Mouse (Mus musculus): ENCODE measurements around the gene Pcbd2. TPM values are rescaled to one million over a fixed set of nuclear protein-coding genes. Genes with fewer than 3 reads are reported as not detected.
A peak's percentile ranks its signal among the peaks of the same experiment; 100 is the strongest.

Gene Pcbd2
- polyA plus RNA-seq, 1 experiment from 2014 or later, result 40.8 TPM

DNA sequence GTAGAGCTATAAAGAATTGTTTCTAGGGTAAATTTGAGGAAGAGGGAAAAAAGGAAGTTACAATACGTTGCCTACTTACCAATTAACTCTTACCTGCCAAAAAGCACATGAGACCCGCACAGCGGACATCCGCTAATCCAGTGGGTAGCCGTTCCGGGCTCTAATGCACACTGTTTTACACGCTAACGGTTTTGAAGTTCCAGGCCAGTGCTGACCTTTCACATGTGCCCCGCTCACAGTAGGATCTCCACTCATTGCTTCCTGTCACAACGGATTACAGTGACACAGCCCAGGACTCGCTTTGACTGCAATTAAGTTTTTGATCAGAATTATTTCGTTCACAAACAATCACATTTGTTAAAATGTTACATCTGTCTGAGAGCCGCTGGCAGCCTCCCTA, 27.2 kb downstream of the Pcbd2 start:
- Histone ChIP-seq H3K9me3 (replicated peaks; ENCODE audit: control insufficient read depth, low read length) (no peaks in the 10 kb centered on the region), H3K4me1 (ENCODE audit: control insufficient read depth, insufficient read depth, low read length) (peaks cover 3% of the 10 kb centered on the region; the same call in 1 of the 2 replicates), H3K4me2 (ENCODE audit: low read depth, low read length) (no peak overlapping the region), H3K4me3 (ENCODE audit: low read depth, low read length) (no peak overlapping the region), H3K27me3 (ENCODE audit: control insufficient read depth, insufficient read depth, low read length) (no peaks in the 10 kb centered on the region), H3K36me3 (replicated peaks; ENCODE audit: control insufficient read depth, insufficient read depth, low read depth, low read length) (no peaks in the 10 kb centered on the region), H3K27ac (replicated peaks; ENCODE audit: low read depth, low read length) (no peak overlapping the region; the same call in 1 of the 2 replicates), H3K9ac (replicated peaks; ENCODE audit: low read length) (no peak overlapping the region)
- DNase-seq (ENCODE audit: low spot score), result peak; percentile 67
- no peak for ATAC-seq (replicated peaks; ENCODE audit: insufficient number of reproducible peaks, low FRiP score, low TSS enrichment, low read depth)
- 57% methylated on average over 13 of the region's 13 CpGs for WGBS

DNA sequence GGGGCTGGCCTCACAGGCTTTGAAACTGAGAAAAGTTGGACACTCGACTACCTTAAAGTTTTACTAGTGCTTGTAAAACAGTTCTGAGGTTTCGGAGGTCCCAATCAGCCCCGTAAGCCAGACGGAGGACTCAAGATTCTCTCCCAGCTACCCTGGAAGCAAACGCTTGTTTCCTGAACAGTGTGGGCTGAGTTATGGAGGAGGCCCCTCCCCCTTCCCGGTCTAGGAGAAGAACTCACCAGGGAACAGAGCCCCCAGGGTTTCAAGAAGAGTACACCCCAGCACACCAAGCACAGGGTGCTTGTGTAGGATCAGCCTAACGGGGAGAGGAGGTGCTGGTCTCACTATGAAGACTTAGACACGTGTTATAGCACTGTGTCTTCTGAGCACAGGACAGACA, 29.6 kb downstream of the Pcbd2 start:
- 37% methylated on average over 8 of the region's 8 CpGs for WGBS
- peak overlapping the region; percentile 35; the same call in 1 of the 2 replicates for H3K27ac ChIP-seq (replicated peaks; ENCODE audit: low read depth, low read length)
- H3K9me3 ChIP-seq (replicated peaks; ENCODE audit: control insufficient read depth, low read length), result no peaks in the 10 kb centered on the region
- H3K27me3 ChIP-seq (ENCODE audit: control insufficient read depth, insufficient read depth, low read length), result no peaks in the 10 kb centered on the region
- ATAC-seq (replicated peaks; ENCODE audit: insufficient number of reproducible peaks, low FRiP score, low TSS enrichment, low read depth) (0 out of 2 replicates have a peak, but pooled peaks have one; percentile 29), DNase-seq (ENCODE audit: low spot score) (peak; percentile 50)
- no peak overlapping the region for H3K4me3 ChIP-seq (ENCODE audit: low read depth, low read length)
- H3K36me3 ChIP-seq (replicated peaks; ENCODE audit: control insufficient read depth, insufficient read depth, low read depth, low read length), result no peaks in the 10 kb centered on the region
- H3K4me2 ChIP-seq (ENCODE audit: low read depth, low read length), result no peak overlapping the region; the same call in none of the 2 replicates
- H3K4me1 ChIP-seq (ENCODE audit: control insufficient read depth, insufficient read depth, low read length), result peaks cover 3% of the 10 kb centered on the region; the same call in 1 of the 2 replicates
- H3K9ac ChIP-seq (replicated peaks; ENCODE audit: low read length), result peak overlapping the region; percentile 32; the same call in 1 of the 2 replicates

DNA sequence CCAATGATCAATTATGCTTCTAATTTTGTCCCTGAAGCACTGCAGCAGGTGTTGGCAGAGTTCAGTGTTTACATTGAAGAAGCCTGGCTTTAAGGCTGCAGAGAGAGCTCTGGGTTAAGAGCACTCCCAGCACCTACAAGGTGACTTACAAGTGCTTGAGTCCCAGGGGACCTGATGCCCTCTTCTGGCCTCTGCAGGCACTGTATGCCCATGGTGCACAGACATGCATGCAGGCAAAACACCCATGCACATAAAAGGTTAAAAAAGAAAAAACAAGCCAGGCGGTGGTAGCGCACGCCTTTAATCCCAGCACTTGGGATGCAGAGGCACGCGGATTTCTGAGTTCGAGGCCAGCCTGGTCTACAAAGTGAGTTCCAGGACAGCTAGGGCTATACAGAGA, 30.5 kb downstream of the Pcbd2 start:
- 83% methylated on average over 6 of the region's 6 CpGs for WGBS

DNA sequence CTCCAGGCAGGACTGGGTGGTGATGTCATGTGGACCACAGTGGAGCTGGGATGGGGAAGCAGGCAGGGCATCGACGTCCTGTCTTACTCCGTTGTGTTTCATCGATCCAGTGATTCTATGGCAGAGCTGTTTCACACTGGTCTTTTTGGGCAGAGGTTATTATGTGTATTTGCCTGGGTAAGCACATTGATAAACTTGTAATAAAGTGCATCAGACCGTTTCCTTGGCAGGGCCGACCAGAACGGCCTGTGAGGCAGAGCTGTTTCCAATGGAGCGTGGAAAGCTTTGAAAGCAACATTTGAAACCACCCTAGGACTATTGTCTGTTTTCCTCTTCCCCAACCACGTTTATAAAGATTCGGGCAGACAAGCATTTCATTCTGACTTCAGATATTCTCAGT, 33.4 kb downstream of the Pcbd2 start:
- Histone ChIP-seq H3K27me3 (ENCODE audit: control insufficient read depth, insufficient read depth, low read length) (no peaks in the 10 kb centered on the region), H3K4me3 (ENCODE audit: low read depth, low read length) (no peak overlapping the region), H3K4me1 (ENCODE audit: control insufficient read depth, insufficient read depth, low read length) (peaks cover 3% of the 10 kb centered on the region; the same call in 1 of the 2 replicates), H3K9ac (replicated peaks; ENCODE audit: low read length) (no peak overlapping the region), H3K36me3 (replicated peaks; ENCODE audit: control insufficient read depth, insufficient read depth, low read depth, low read length) (no peaks in the 10 kb centered on the region), H3K4me2 (ENCODE audit: low read depth, low read length) (no peak overlapping the region), H3K27ac (replicated peaks; ENCODE audit: low read depth, low read length) (0 out of 2 replicates have a peak overlapping the region, but pooled peaks have one; percentile 41), H3K9me3 (replicated peaks; ENCODE audit: control insufficient read depth, low read length) (no peaks in the 10 kb centered on the region)
- DNase-seq (ENCODE audit: low spot score) (no peak), ATAC-seq (replicated peaks; ENCODE audit: insufficient number of reproducible peaks, low FRiP score, low TSS enrichment, low read depth) (no peak)
- 59% methylated on average over 10 of the region's 10 CpGs for WGBS

More for the DNA sequence above, 30.5 kb downstream of the Pcbd2 start:
- no peak for ATAC-seq (replicated peaks; ENCODE audit: insufficient number of reproducible peaks, low FRiP score, low TSS enrichment, low read depth)
- Histone ChIP-seq H3K4me3 (ENCODE audit: low read depth, low read length) (no peak overlapping the region), H3K27me3 (ENCODE audit: control insufficient read depth, insufficient read depth, low read length) (no peaks in the 10 kb centered on the region), H3K4me1 (ENCODE audit: control insufficient read depth, insufficient read depth, low read length) (peaks cover 3% of the 10 kb centered on the region; the same call in 1 of the 2 replicates), H3K27ac (replicated peaks; ENCODE audit: low read depth, low read length) (no peak overlapping the region), H3K36me3 (replicated peaks; ENCODE audit: control insufficient read depth, insufficient read depth, low read depth, low read length) (no peaks in the 10 kb centered on the region), H3K9ac (replicated peaks; ENCODE audit: low read length) (no peak overlapping the region), H3K4me2 (ENCODE audit: low read depth, low read length) (no peak overlapping the region), H3K9me3 (replicated peaks; ENCODE audit: control insufficient read depth, low read length) (no peaks in the 10 kb centered on the region)
- DNase-seq (ENCODE audit: low spot score), result no peak

DNA sequence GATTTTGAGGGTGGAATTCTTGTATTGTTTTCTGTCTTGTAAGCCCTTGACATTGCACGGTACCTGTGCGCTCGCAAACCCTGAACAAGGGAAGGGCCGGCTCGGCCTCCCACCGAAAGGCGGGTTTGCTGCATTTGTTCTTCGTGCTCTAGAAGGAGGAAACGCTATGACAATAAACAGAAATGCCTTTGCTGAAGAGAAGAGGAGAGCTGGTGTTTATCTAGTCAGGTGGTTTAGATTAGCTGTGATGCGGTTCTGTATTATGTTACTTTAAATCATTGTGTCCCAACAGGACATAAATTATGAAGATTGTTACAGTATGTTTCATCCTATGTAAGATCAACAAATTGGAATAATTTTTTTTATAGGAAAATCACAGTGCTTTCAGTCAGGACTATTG, 34.3 kb downstream of the Pcbd2 start:
- Histone ChIP-seq H3K36me3 (replicated peaks; ENCODE audit: control insufficient read depth, insufficient read depth, low read depth, low read length) (no peaks in the 10 kb centered on the region), H3K4me3 (ENCODE audit: low read depth, low read length) (no peak overlapping the region), H3K27me3 (ENCODE audit: control insufficient read depth, insufficient read depth, low read length) (no peaks in the 10 kb centered on the region), H3K9ac (replicated peaks; ENCODE audit: low read length) (no peak overlapping the region), H3K4me1 (ENCODE audit: control insufficient read depth, insufficient read depth, low read length) (peaks cover 2% of the 10 kb centered on the region; the same call in 1 of the 2 replicates), H3K9me3 (replicated peaks; ENCODE audit: control insufficient read depth, low read length) (no peaks in the 10 kb centered on the region), H3K27ac (replicated peaks; ENCODE audit: low read depth, low read length) (0 out of 2 replicates have a peak overlapping the region, but pooled peaks have one; percentile 41), H3K4me2 (ENCODE audit: low read depth, low read length) (no peak overlapping the region)
- WGBS, result 58% methylated on average over 10 of the region's 10 CpGs
- ATAC-seq (replicated peaks; ENCODE audit: insufficient number of reproducible peaks, low FRiP score, low TSS enrichment, low read depth) (no peak), DNase-seq (ENCODE audit: low spot score) (peak; percentile 66)

DNA sequence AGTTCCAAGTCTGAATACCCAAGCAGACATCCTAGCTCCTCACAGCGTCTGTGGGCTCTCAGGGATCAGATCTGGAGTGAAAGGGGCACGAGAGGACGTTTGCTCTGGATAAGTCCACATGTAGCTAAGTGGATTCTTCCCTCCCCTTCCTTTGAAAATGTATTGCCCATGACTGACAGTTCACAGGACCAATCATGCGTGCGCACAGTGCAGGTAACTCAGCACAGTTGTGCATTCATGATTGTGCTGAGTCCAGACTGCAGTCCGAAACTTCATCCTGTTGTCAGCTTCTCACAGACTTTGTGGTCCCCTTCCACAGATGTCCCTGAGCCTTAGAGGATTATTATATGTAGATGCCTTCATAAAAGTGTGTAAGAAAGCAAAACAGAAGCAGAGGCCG, 47.2 kb downstream of the Pcbd2 start:
- H3K9me3 ChIP-seq (replicated peaks; ENCODE audit: control insufficient read depth, low read length), result no peaks in the 10 kb centered on the region
- WGBS, result 75% methylated on average over 7 of the region's 7 CpGs
- no peaks in the 10 kb centered on the region for H3K27me3 ChIP-seq (ENCODE audit: control insufficient read depth, insufficient read depth, low read length)
- no peaks in the 10 kb centered on the region for H3K4me1 ChIP-seq (ENCODE audit: control insufficient read depth, insufficient read depth, low read length)
- no peak overlapping the region for H3K27ac ChIP-seq (replicated peaks; ENCODE audit: low read depth, low read length)
- no peaks in the 10 kb centered on the region for H3K36me3 ChIP-seq (replicated peaks; ENCODE audit: control insufficient read depth, insufficient read depth, low read depth, low read length)
- no peak overlapping the region for H3K9ac ChIP-seq (replicated peaks; ENCODE audit: low read length)
- DNase-seq (ENCODE audit: low spot score) (no peak), ATAC-seq (replicated peaks; ENCODE audit: insufficient number of reproducible peaks, low FRiP score, low TSS enrichment, low read depth) (no peak)
- no peak overlapping the region for H3K4me3 ChIP-seq (ENCODE audit: low read depth, low read length)
- no peak overlapping the region for H3K4me2 ChIP-seq (ENCODE audit: low read depth, low read length)

DNA sequence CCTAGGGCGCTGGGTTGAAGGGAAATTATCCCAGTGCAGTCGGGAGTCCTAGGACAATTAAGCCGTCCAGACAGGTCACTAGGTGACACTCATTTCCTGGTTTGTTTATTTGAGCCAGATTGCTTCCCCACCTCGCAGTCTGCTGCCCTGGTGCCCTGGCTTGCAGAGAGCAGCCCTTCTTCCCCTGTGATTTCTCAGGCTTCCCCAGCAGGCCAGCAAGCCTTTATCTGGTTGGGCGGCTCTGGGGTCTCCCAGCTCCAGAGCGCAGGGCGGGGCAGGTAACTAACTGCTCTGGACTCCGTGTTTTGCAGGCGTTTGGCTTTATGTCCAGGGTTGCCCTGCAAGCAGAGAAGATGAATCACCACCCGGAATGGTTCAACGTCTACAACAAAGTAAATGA, 47.9 kb downstream of the Pcbd2 start:
- Histone ChIP-seq H3K9me3 (replicated peaks; ENCODE audit: control insufficient read depth, low read length) (no peaks in the 10 kb centered on the region), H3K27ac (replicated peaks; ENCODE audit: low read depth, low read length) (no peak overlapping the region), H3K4me2 (ENCODE audit: low read depth, low read length) (no peak overlapping the region), H3K27me3 (ENCODE audit: control insufficient read depth, insufficient read depth, low read length) (no peaks in the 10 kb centered on the region), H3K36me3 (replicated peaks; ENCODE audit: control insufficient read depth, insufficient read depth, low read depth, low read length) (no peaks in the 10 kb centered on the region), H3K4me1 (ENCODE audit: control insufficient read depth, insufficient read depth, low read length) (no peaks in the 10 kb centered on the region), H3K4me3 (ENCODE audit: low read depth, low read length) (no peak overlapping the region), H3K9ac (replicated peaks; ENCODE audit: low read length) (no peak overlapping the region)
- DNase-seq (ENCODE audit: low spot score) (no peak), ATAC-seq (replicated peaks; ENCODE audit: insufficient number of reproducible peaks, low FRiP score, low TSS enrichment, low read depth) (no peak)
- WGBS, result 39% methylated on average over 11 of the region's 11 CpGs

DNA sequence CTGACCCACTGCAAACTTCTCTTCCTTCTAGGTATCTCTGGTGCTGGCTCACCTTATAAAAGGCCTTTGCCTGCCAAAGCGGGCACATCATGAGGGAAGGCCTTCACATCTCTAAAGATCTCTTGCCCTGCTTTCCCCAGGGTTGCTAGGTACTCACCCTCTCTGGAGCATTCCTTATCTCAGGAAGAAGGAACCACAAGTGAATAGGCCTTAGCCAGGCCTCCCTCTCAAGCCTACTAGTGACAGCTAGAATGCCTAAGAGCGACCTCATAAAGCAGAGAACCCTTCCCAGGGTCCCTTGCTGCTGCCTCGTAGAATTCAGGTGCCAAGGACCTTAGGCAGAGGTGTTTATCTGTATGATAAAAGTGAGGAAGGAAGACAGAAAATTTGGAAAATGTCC, 57.1 kb downstream of the Pcbd2 start, which contains the start of gene Catsper3:
Gene Catsper3, plus strand, starts transcription at position 301 of the 400 bp plus-strand sequence.
- no peak within 1 kb of the TSS for H3K4me2 ChIP-seq (ENCODE audit: low read depth, low read length)
- H3K4me1 ChIP-seq (ENCODE audit: control insufficient read depth, insufficient read depth, low read length), result no peaks in the 10 kb centered on the region
- 88% methylated on average over 3 of the region's 3 CpGs for WGBS
- no peak within 1 kb of the TSS for H3K27ac ChIP-seq (replicated peaks; ENCODE audit: low read depth, low read length)
- H3K4me3 ChIP-seq (ENCODE audit: low read depth, low read length), result no peak within 1 kb of the TSS
- ATAC-seq (replicated peaks; ENCODE audit: insufficient number of reproducible peaks, low FRiP score, low TSS enrichment, low read depth), result no peak
- H3K9me3 ChIP-seq (replicated peaks; ENCODE audit: control insufficient read depth, low read length), result no peaks in the 10 kb centered on the region
- no peaks in the 10 kb centered on the region for H3K27me3 ChIP-seq (ENCODE audit: control insufficient read depth, insufficient read depth, low read length)
- DNase-seq (ENCODE audit: low spot score), result no peak
- H3K36me3 ChIP-seq (replicated peaks; ENCODE audit: control insufficient read depth, insufficient read depth, low read depth, low read length), result no peaks in the 10 kb centered on the region
- H3K9ac ChIP-seq (replicated peaks; ENCODE audit: low read length), result no peak within 1 kb of the TSS

Measured in embryonic facial prominence, embryonic 11.5 days (tissue).